Mouse (Mus musculus) liver, embryonic 11.5 days (tissue): ENCODE measurements at regions not wholly inside any gene's neighbourhood (a gene's known extent, or its start where the extent isn't known, plus 50 kb on each side); places are given as distances from the start of the nearest gene placed in this dataset.

ENCODE experiments used
- ATAC-seq: fragments of 200-750 bp; cut with Nextera tagmentation; replicated peaks from 2 replicates; pipeline ENCODE4 v1.8.0; 2017; ENCODE audit warnings: moderate number of reproducible peaks, mild to moderate bottlenecking, moderate TSS enrichment, moderate library complexity; ENCODE audit not compliant: low FRiP score
- DNase-seq: peaks from one replicate; pipeline ENCODE4 v3.0.0-alpha.2; 2017; ENCODE audit warnings: low spot score
- H3K27ac ChIP-seq: fragments of 300-500 bp; sonication (generic); 2 replicates; pipeline ENCODE4 v1.5.1; 2014; ENCODE audit warnings: mild to moderate bottlenecking, low read depth, low read length, control low read depth
- H3K27me3 ChIP-seq: fragments of 300-500 bp; sonication (generic); replicated peaks from 2 replicates; pipeline ENCODE4 v1.6.1; 2014; ENCODE audit warnings: low read length, mixed read lengths; ENCODE audit not compliant: control insufficient read depth, insufficient read depth
- H3K36me3 ChIP-seq: fragments of 300-500 bp; sonication (generic); 2 replicates; pipeline ENCODE4 v1.6.1; 2014; ENCODE audit warnings: mild to moderate bottlenecking, low read length, moderate library complexity, mixed read lengths; ENCODE audit not compliant: control insufficient read depth, insufficient read depth
- H3K4me1 ChIP-seq: fragments of 300-500 bp; sonication (generic); replicated peaks from 2 replicates; pipeline ENCODE4 v1.6.1; 2014; ENCODE audit warnings: low read length, mixed read lengths; ENCODE audit not compliant: control insufficient read depth, insufficient read depth
- H3K4me2 ChIP-seq: fragments of 300-500 bp; sonication (generic); 2 replicates; pipeline ENCODE4 v1.6.1; 2014; ENCODE audit warnings: mild to moderate bottlenecking, control low read depth, moderate library complexity
- H3K4me3 ChIP-seq: fragments of 300-500 bp; sonication (generic); 2 replicates; pipeline ENCODE4 v1.5.1; 2014; ENCODE audit warnings: low read depth, low read length, control low read depth
- H3K9ac ChIP-seq: fragments of 300-500 bp; sonication (generic); 2 replicates; pipeline ENCODE4 v1.6.1; 2014; ENCODE audit warnings: low read depth, low read length, control low read depth
- H3K9me3 ChIP-seq: fragments of 300-500 bp; sonication (generic); 2 replicates; pipeline ENCODE4 v1.6.1; 2016; ENCODE audit warnings: low read length, inconsistent platforms, mixed read lengths; ENCODE audit not compliant: control insufficient read depth
- WGBS: fragments of 180-500 bp; shearing (Covaris S2); extraction: QIAGEN DNeasy Blood & Tissue Kit; methylation state at CpG from one replicate; pipeline ENCODE4 v1.1.7; 2014; 5-methylcytosine and 5-hydroxymethylcytosine counted together

DNA sequence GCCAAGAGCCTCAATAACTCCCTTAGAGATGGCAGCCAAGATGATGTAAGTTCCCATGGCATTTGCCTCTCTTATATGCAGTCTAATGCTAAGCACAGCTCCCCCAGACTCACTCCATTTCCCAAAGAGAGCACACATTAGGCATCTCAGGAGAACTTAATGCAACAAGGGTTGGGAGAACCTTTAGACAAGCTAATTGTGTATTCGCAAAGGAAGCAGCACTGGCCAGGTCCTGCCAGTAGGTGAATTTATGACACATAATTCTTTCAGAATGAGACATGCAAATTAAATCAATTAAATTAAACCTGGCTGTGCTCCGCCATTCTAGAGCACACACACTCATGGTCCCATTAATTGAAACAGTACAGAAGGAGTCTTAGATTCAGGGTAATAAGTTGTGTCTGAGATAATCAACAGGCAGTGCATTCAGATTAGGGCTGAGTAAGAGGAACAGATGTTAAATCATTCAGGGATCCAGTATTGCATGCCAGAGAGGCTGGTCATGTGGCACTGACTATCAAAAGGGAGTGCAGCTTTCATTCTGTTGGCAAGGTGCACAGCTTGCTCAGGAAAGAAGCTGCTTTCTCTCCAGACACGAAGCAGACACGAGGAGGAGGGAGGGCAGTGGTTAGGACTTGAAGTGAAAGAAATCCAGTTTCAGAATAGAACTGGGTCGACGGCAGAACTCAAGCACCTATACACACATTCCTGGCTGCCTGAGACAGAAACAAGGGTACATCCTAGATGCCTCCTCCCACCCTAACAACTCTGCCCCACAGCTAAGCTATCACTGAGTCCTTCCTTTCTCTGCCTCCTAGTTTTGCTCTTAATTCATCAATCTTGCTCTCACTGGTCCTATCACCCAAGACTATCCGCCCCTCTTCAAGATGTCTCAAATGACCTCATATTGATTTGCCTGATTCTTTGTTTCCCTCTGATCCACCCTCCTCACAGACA lies 630.7 kb upstream of the Adamts9 start:
- DNase-seq, result no peak
- Histone ChIP-seq H3K27ac (no peak overlapping the region), H3K9me3 (no peaks in the 10 kb centered on the region), H3K9ac (no peak overlapping the region), H3K36me3 (no peaks in the 10 kb centered on the region), H3K27me3 (no peaks in the 10 kb centered on the region), H3K4me2 (no peak overlapping the region), H3K4me1 (no peaks in the 10 kb centered on the region), H3K4me3 (no peak overlapping the region)
- 71% methylated on average over 7 of the region's 7 CpGs for whole genome bisulfite sequencing
- no peak for ATAC-seq

DNA sequence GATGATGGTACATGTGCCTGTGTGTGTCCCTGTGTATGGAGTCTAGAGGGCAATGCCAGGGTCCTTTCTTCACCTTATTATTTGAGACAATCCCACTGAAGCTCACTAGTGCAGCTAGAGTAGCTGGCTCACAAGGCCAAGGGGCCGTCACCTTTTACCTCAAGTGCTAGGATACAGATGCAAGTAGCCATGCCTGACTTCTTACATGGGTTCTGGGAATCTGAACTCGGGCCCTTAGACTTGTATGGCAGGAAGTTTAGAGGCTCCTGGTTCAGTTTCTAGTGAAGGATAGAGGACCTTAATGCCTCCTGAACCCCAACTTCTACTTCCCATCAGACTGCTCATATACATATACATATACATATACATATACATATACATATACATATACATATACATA lies 626.6 kb upstream of the Adamts9 start:
- no peak overlapping the region for H3K4me3 ChIP-seq
- no peaks in the 10 kb centered on the region for H3K9me3 ChIP-seq
- 83% methylated on average over 2 of the region's 2 CpGs for WGBS
- H3K4me2 ChIP-seq, result no peak overlapping the region
- DNase-seq, result no peak
- no peaks in the 10 kb centered on the region for H3K27me3 ChIP-seq
- no peaks in the 10 kb centered on the region for H3K4me1 ChIP-seq
- H3K27ac ChIP-seq, result no peak overlapping the region
- no peaks in the 10 kb centered on the region for H3K36me3 ChIP-seq
- no peak overlapping the region for H3K9ac ChIP-seq
- ATAC-seq, result no peak

DNA sequence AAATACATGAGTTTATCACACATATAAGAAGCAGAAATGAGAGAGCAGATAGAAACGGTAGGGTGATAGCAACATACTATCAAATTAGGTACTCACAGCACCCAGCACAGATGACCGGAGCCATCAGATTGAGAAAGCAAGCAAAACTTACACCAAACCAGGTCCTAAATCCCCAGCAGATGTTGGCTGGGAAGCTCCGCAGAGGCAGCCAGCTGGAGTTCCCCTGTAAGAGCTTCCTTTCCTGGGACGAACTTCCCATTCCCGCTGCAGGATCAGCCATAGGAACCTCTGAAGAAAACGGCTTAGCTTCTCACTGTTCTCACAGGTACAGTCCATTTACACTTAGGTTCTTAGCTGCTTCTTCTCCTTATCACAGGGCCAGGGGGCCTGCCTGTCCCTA lies 625.9 kb upstream of the Adamts9 start:
- Histone ChIP-seq H3K27ac (no peak overlapping the region), H3K4me2 (no peak overlapping the region), H3K4me1 (no peaks in the 10 kb centered on the region), H3K4me3 (no peak overlapping the region), H3K36me3 (no peaks in the 10 kb centered on the region), H3K9ac (no peak overlapping the region), H3K9me3 (no peaks in the 10 kb centered on the region), H3K27me3 (no peaks in the 10 kb centered on the region)
- 75% methylated on average over 6 of the region's 6 CpGs for whole genome bisulfite sequencing
- ATAC-seq, result no peak
- DNase-seq, result no peak

DNA sequence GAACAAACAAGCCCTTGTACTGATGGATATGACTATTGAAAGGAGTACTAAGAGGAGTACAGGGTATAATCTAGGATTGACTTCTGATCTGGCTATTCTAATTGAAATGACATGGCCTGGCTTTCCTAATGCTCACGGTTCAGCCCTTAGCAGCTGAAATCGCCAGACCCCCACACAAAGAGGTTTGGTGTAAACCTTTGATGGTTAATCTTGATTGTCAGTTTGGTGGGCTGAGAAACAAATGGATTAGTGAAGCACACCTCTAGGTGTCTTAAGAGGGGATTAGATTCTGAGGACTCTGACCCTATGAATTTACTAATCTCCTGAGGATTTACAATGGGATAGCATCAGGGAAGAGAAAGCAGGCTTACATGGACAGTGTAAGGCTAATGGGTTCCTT lies 623.4 kb upstream of the Adamts9 start:
- DNase-seq, result no peak
- no peak overlapping the region for H3K4me2 ChIP-seq
- H3K4me1 ChIP-seq, result no peaks in the 10 kb centered on the region
- no peaks in the 10 kb centered on the region for H3K36me3 ChIP-seq
- H3K4me3 ChIP-seq, result no peak overlapping the region
- ATAC-seq, result no peak
- WGBS, result 28% methylated on average over 2 of the region's 2 CpGs
- H3K27ac ChIP-seq, result no peak overlapping the region
- no peaks in the 10 kb centered on the region for H3K9me3 ChIP-seq
- H3K9ac ChIP-seq, result no peak overlapping the region
- H3K27me3 ChIP-seq, result no peaks in the 10 kb centered on the region

DNA sequence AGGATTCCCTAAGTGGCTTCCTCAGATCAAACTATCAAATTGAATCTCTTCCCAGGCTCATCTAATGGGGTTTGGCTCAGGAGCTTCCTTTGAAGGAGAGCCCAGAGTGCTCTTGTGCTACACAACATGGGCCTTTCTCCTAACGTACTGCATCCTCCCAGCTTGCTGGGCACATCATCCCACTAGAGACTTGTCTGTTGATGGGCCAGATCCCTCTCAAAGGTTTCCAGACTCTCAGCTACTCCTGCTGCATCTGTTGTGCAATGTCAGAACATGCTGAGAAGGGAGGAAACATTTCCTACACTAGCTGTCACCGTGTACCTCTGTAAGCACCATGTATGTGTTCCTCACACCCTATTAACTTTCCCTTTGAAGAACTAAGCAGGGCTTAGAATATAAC lies 605.0 kb upstream of the Adamts9 start:
- Histone ChIP-seq H3K4me1 (no peaks in the 10 kb centered on the region), H3K27ac (no peak overlapping the region), H3K9ac (no peak overlapping the region), H3K4me3 (no peak overlapping the region), H3K36me3 (no peaks in the 10 kb centered on the region), H3K27me3 (no peaks in the 10 kb centered on the region), H3K9me3 (no peaks in the 10 kb centered on the region), H3K4me2 (no peak overlapping the region)
- 76% methylated on average over 2 of the region's 2 CpGs for WGBS
- ATAC-seq, result no peak
- DNase-seq, result no peak

DNA sequence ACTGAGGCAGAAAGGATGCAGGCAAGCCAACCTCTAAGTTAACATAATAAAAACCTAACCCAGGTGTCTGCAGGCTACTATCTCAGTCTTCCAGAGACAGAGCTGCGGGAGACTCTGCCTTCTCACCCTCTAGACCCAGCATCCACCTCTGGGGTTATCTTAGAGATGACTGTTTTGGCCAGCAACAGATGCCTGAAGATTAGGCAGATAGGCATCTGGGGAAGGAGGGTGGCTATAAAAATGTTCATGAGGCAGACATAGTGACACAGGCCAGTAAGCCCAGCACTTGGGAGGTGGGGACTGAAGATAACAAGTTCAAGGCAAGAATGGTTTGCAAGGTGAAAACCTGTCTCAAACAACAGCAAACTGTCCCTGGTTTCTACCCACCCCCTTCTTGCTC lies 601.0 kb upstream of the Adamts9 start:
- Histone ChIP-seq H3K9ac (no peak overlapping the region), H3K4me1 (no peaks in the 10 kb centered on the region), H3K9me3 (no peaks in the 10 kb centered on the region), H3K4me2 (no peak overlapping the region), H3K27me3 (no peaks in the 10 kb centered on the region), H3K27ac (no peak overlapping the region), H3K4me3 (no peak overlapping the region), H3K36me3 (no peaks in the 10 kb centered on the region)
- ATAC-seq (no peak), DNase-seq (no peak)
- WGBS, result 36% methylated on average over 1 of the region's 1 CpGs

DNA sequence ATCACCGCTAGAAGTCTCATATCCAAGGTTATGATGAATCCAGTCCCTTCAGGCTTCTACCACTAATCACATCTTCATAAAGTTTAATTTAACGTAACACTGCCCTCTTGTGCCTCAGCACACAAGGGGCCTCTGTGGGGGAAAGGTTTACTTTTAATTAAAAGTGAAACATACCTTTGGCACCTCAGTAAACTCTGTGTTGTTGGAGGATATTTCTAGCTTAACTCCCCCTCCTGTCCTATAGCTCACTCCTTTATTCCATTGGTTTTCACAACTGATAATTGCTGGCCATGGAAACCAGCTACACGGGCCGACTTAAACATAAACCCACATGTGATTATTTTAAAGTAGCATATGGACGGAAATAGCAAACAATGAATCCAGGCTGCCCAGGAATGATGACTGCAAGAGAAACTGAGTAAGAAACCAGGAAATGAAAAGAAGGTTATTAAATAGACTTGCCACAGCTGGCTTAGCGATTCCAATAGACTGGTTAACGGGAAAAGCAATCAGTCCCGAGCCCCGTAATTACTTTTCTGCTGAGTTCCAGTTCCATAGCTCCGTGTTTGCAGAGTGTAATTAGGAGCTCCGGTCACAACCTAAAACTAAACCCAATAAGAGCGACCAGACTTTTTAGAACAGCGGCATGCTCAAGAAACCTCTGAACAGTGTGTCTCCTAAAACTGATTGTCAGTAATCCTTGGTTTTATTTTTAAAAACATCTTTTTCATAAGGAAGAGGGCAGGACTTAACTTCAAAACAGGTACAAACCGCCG lies 600.2 kb upstream of the Adamts9 start:
- H3K4me1 ChIP-seq, result no peaks in the 10 kb centered on the region
- H3K9me3 ChIP-seq, result no peaks in the 10 kb centered on the region
- ATAC-seq, result no peak
- no peaks in the 10 kb centered on the region for H3K27me3 ChIP-seq
- H3K36me3 ChIP-seq, result no peaks in the 10 kb centered on the region
- no peak overlapping the region for H3K27ac ChIP-seq
- H3K4me2 ChIP-seq, result no peak overlapping the region
- H3K9ac ChIP-seq, result no peak overlapping the region
- WGBS, result 64% methylated on average over 15 of the region's 15 CpGs
- DNase-seq, result no peak
- no peak overlapping the region for H3K4me3 ChIP-seq

DNA sequence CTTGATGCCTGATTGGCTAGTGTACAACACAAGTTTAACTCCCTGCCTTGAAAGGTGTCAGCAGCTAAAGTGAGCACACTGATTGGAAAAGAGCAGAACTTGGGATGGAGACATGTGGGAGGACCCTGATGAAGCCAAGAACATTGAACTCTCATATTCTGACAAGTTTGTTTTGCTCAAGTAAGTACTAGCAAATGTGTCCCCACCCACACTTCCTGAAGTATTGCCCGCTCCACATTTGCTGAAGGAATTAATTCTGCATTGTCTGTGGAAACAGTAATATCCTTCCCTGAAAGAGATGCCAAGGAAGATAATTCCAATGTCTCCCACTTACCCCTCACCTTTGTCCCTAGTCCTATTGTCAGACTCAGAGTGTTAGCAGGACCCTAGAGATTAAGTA lies 596.3 kb upstream of the Adamts9 start:
- no peaks in the 10 kb centered on the region for H3K9me3 ChIP-seq
- H3K4me3 ChIP-seq, result no peak overlapping the region
- no peaks in the 10 kb centered on the region for H3K4me1 ChIP-seq
- H3K27me3 ChIP-seq, result no peaks in the 10 kb centered on the region
- DNase-seq, result no peak
- WGBS, result 72% methylated on average over 1 of the region's 1 CpGs
- no peak overlapping the region for H3K9ac ChIP-seq
- H3K4me2 ChIP-seq, result no peak overlapping the region
- H3K36me3 ChIP-seq, result no peaks in the 10 kb centered on the region
- ATAC-seq, result no peak
- no peak overlapping the region for H3K27ac ChIP-seq
